In the genomic region with DNA sequence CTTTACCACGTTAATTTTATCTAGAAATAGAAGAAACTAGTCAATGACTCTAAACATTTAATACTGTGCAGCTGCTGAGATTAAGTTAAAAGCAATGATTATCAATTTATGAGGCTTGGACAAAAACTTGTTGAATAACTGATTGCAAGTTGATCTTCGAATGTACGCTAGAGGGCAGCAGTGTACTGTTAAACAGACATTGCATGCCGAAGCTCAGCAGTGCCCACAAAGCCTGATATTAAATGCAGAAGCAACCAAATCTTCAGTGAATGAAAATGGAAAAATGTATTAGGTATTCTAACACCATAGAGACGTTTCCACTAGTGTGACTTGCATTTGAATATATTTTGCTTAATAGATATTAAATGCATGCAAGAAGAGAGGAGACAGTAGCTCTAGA, we compare ENCODE assay signal across 9 mouse cellular contexts. TPM values are rescaled to one million over a fixed set of nuclear protein-coding genes. Genes with fewer than 3 reads are reported as not detected.
A peak's percentile ranks its signal among the peaks of the same experiment; 100 is the strongest.
DNase-seq lines count a peak whose midpoint lies in the region; ATAC-seq and TF ChIP-seq lines count a peak whose summit lies in the region.
"Had no signal": no experiment of that assay in that cellular context is flagged by ENCODE, and none has a peak within 500 bp of the region (broad histone marks: within the 10 kb centered on the region; RNA-seq: fewer than 3 reads in every experiment).

No protein-coding gene starts in this region.

- H3K4me3 ChIP-seq in liver, embryonic 12.5 days, result no peak overlapping the region
- H3K4me3 ChIP-seq in cortical plate, adult 2 months (ENCODE audit: insufficient read depth, low read length), result no peak overlapping the region
- H3K4me3 ChIP-seq in hindbrain, embryonic 12.5 days, result no peak overlapping the region
- H3K4me3 ChIP-seq in limb, embryonic 10.5 days, result no peak overlapping the region
- H3K4me3 ChIP-seq in neural tube, embryonic 12.5 days, result no peak overlapping the region
- H3K4me3 ChIP-seq: myocyte had no signal

- TF ChIP-seq CTCF in cortical plate, adult 2 months (IDR thresholded peaks at IDR 0.05; ENCODE audit: extremely low read depth, insufficient read depth, low read length), result peak; percentile 88

- no peak overlapping the region for H3K4me2 ChIP-seq in liver, embryonic 12.5 days
- no peak overlapping the region for H3K4me2 ChIP-seq in hindbrain, embryonic 12.5 days (replicated peaks)
- no peak overlapping the region for H3K4me2 ChIP-seq in neural tube, embryonic 12.5 days (replicated peaks)

- WGBS in liver, embryonic 12.5 days (ENCODE audit: insufficient replicate concordance), result 3% methylated on average over 5 of the region's 5 CpGs
- WGBS in hindbrain, embryonic 12.5 days, result under 1% methylated on average over 5 of the region's 5 CpGs
- 3% methylated on average over 5 of the region's 5 CpGs for WGBS in limb, embryonic 10.5 days
- 1% methylated on average over 5 of the region's 5 CpGs for WGBS in neural tube, embryonic 12.5 days

- H3K4me1 ChIP-seq in liver, embryonic 12.5 days, result no peaks in the 10 kb centered on the region
- no peaks in the 10 kb centered on the region for H3K4me1 ChIP-seq in cortical plate, adult 2 months (ENCODE audit: control insufficient read depth, insufficient read depth, low read length)
- H3K4me1 ChIP-seq in hindbrain, embryonic 12.5 days, result no peaks in the 10 kb centered on the region
- H3K4me1 ChIP-seq in limb, embryonic 10.5 days, result no peaks in the 10 kb centered on the region
- H3K4me1 ChIP-seq in neural tube, embryonic 12.5 days, result no peaks in the 10 kb centered on the region

- no peak overlapping the region for H3K27ac ChIP-seq in liver, embryonic 12.5 days
- H3K27ac ChIP-seq in cortical plate, adult 2 months (ENCODE audit: insufficient read depth, low read length), result no peak overlapping the region
- no peak overlapping the region for H3K27ac ChIP-seq in hindbrain, embryonic 12.5 days
- H3K27ac ChIP-seq in limb, embryonic 10.5 days, result no peak overlapping the region
- no peak overlapping the region for H3K27ac ChIP-seq in neural tube, embryonic 12.5 days

- no peak overlapping the region for H3K9ac ChIP-seq in liver, embryonic 12.5 days
- no peak overlapping the region for H3K9ac ChIP-seq in hindbrain, embryonic 12.5 days
- H3K9ac ChIP-seq in neural tube, embryonic 12.5 days, result no peak overlapping the region

- H3K27me3 ChIP-seq in liver, embryonic 12.5 days (replicated peaks), result no peaks in the 10 kb centered on the region
- no peaks in the 10 kb centered on the region for H3K27me3 ChIP-seq in hindbrain, embryonic 12.5 days
- H3K27me3 ChIP-seq in limb, embryonic 10.5 days (ENCODE audit: low read depth, poor library complexity, severe bottlenecking), result no peaks in the 10 kb centered on the region
- no peaks in the 10 kb centered on the region for H3K27me3 ChIP-seq in neural tube, embryonic 12.5 days (replicated peaks)

- no peaks in the 10 kb centered on the region for H3K36me3 ChIP-seq in liver, embryonic 12.5 days
- no peaks in the 10 kb centered on the region for H3K36me3 ChIP-seq in hindbrain, embryonic 12.5 days
- no peaks in the 10 kb centered on the region for H3K36me3 ChIP-seq in limb, embryonic 10.5 days
- no peaks in the 10 kb centered on the region for H3K36me3 ChIP-seq in neural tube, embryonic 12.5 days

- H3K9me3 ChIP-seq in liver, embryonic 12.5 days (replicated peaks), result no peaks in the 10 kb centered on the region
- no peaks in the 10 kb centered on the region for H3K9me3 ChIP-seq in hindbrain, embryonic 12.5 days (replicated peaks)
- H3K9me3 ChIP-seq in limb, embryonic 10.5 days (replicated peaks), result no peaks in the 10 kb centered on the region
- no peaks in the 10 kb centered on the region for H3K9me3 ChIP-seq in neural tube, embryonic 12.5 days

- DNase-seq in liver (peak; percentile 26), ZHBTc4 (ENCODE audit: low read depth, low spot score) (peak; percentile 61)
- DNase-seq in limb, embryonic 10.5 days (ENCODE audit: low spot score), result peak; percentile 38
- no peak for DNase-seq in T-cell, adult 2 months (ENCODE audit: low spot score)

- no peak for ATAC-seq in liver, embryonic 12.5 days
- ATAC-seq in hindbrain, embryonic 12.5 days (ENCODE audit: low FRiP score), result peak; percentile 63; the same call in 1 of the 2 replicates
- 0 out of 2 replicates have a peak, but pooled peaks have one; percentile 41 for ATAC-seq in neural tube, embryonic 12.5 days (ENCODE audit: low FRiP score, low read depth)

- TF ChIP-seq POLR2A in cortical plate, adult 2 months (IDR thresholded peaks at IDR 0.05; ENCODE audit: extremely low read depth, insufficient read depth, low read length), result no peak

RNA-seq across cellular contexts. Expression of a gene that starts 12.3 kb away (rescaled TPM):
- polyA plus RNA-seq in liver, embryonic 12.5 days (2016; fragmentation: Nextera tagmentation; extraction: Ambion mirVana), result not detected in 2 replicates
- polyA plus RNA-seq in cortical plate, adult 2 months (2012; rRNA removed), result not detected in 2 replicates
- polyA plus RNA-seq in hindbrain, embryonic 12.5 days (2016; fragmentation: Nextera tagmentation; extraction: Ambion mirVana), result not detected in 2 replicates
- not detected in 2 replicates for polyA plus RNA-seq in limb, embryonic 10.5 days (2016; fragmentation: Nextera tagmentation; extraction: Ambion mirVana)
- polyA plus RNA-seq in neural tube, embryonic 12.5 days (2016; fragmentation: Nextera tagmentation; extraction: Ambion mirVana), result not detected in 2 replicates

RNA-seq across cellular contexts. Expression of a gene that starts 12.5 kb away (rescaled TPM):
- polyA plus RNA-seq in liver, embryonic 12.5 days (2016; fragmentation: Nextera tagmentation; extraction: Ambion mirVana), result not detected in 2 replicates
- polyA plus RNA-seq in cortical plate, adult 2 months (2012; rRNA removed), result not detected in 2 replicates
- polyA plus RNA-seq in hindbrain, embryonic 12.5 days (2016; fragmentation: Nextera tagmentation; extraction: Ambion mirVana), result not detected in 2 replicates
- not detected in 2 replicates for polyA plus RNA-seq in limb, embryonic 10.5 days (2016; fragmentation: Nextera tagmentation; extraction: Ambion mirVana)
- polyA plus RNA-seq in neural tube, embryonic 12.5 days (2016; fragmentation: Nextera tagmentation; extraction: Ambion mirVana), result not detected in 2 replicates
- polyA plus RNA-seq: myocyte had no signal

RNA-seq across cellular contexts. Expression of a gene that starts 33.9 kb away (rescaled TPM):
- not detected in 2 replicates for polyA plus RNA-seq in liver, embryonic 12.5 days (2016; fragmentation: Nextera tagmentation; extraction: Ambion mirVana)
- not detected in 2 replicates for polyA plus RNA-seq in cortical plate, adult 2 months (2012; rRNA removed)
- not detected in 2 replicates for polyA plus RNA-seq in hindbrain, embryonic 12.5 days (2016; fragmentation: Nextera tagmentation; extraction: Ambion mirVana)
- polyA plus RNA-seq in limb, embryonic 10.5 days (2016; fragmentation: Nextera tagmentation; extraction: Ambion mirVana), result not detected in 2 replicates
- polyA plus RNA-seq in neural tube, embryonic 12.5 days (2016; fragmentation: Nextera tagmentation; extraction: Ambion mirVana), result not detected in 2 replicates
- polyA plus RNA-seq: myocyte had no signal
